Comparison of ENCODE assay signal across 8 mouse cellular contexts in the genomic region with DNA sequence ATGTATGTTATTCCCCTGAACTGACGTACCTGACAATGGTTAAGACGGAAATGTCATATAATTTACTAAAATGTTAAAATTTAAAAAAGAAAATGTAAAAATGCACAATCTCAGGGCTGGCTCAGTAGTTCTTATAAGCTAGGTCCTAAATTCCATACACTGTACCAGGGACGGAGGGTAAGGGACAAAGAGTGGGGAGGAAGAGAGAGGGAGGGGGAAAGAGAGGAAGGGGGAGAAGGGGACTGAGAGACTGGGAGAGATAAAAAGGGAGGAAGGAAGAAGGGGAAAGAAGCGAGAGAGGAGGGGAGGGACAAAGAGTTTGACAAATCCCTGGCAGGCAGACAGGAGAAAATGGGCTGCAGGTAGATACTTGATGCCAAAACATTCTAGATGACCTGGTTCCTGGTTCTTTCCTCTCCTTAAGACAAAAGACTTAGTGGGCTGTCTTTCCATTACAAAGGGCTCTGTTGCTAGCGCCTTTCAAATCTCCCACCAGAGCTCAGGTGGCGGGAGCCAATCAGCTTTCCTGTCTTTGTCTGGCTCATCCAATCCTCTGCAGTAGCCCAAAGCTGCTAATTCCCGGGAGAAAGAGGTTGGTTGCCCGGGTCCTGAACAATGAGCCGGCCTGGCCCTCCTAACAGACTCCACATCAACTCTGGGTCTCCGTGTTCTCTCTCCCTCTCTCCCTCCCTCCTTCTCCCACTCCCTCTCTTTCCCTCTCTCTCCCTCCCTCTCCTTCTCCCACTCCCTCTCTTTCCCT.
DNase-seq lines count a peak whose midpoint lies in the region; ATAC-seq lines count a peak whose summit lies in the region.

No protein-coding gene starts in this region.

- peak overlapping the region; percentile 32 for H3K4me2 ChIP-seq in limb, embryonic 12.5 days

- peak overlapping the region; percentile 74 for H3K27ac ChIP-seq in limb, embryonic 12.5 days

- DNase-seq in cerebellum, postnatal 25 days, result peak; percentile 32 to 48
- DNase-seq in cerebellum, adult 18-20 months, result no peak
- DNase-seq in right cerebral cortex, postnatal 4 days, result peak; percentile 55
- DNase-seq in right cerebral cortex, adult 18-20 months, result no peak
- peak; percentile 32 for DNase-seq in yolk sac, embryonic 10.5 days (ENCODE audit: low spot score)
- no peak for DNase-seq in natural killer cell, adult 2 months (ENCODE audit: low spot score in 2 of 2)
- DNase-seq in thymus, postnatal 0 days (ENCODE audit: low spot score), result no peak

- H3K36me3 ChIP-seq in limb, embryonic 12.5 days, result no peaks in the 10 kb centered on the region

- H3K4me1 ChIP-seq in limb, embryonic 12.5 days (replicated peaks), result 0 out of 2 replicates have a peak, but pooled peaks cover 6% of the 10 kb centered on the region

- WGBS in limb, embryonic 12.5 days, result 23% methylated on average over 10 of the region's 10 CpGs

- peak; percentile 77 for ATAC-seq in limb, embryonic 12.5 days (ENCODE audit: insufficient number of reproducible peaks, insufficient read depth, low FRiP score, low TSS enrichment, low read depth)

- no peak overlapping the region for H3K9ac ChIP-seq in limb, embryonic 12.5 days (replicated peaks)

- no peak overlapping the region for H3K4me3 ChIP-seq in limb, embryonic 12.5 days (replicated peaks)

- no peaks in the 10 kb centered on the region for H3K9me3 ChIP-seq in limb, embryonic 12.5 days

- H3K27me3 ChIP-seq in limb, embryonic 12.5 days, result no peaks in the 10 kb centered on the region

Comparison
In these comparisons a context has a peak if more than half of its experiments do, and no peak if none do; other contexts are left out.
1. DNase-seq: peak in cerebellum, postnatal 25 days (2 of 2), right cerebral cortex, postnatal 4 days (single experiment) and yolk sac, embryonic 10.5 days (single experiment); none in cerebellum, adult 18-20 months (0 of 2), right cerebral cortex, adult 18-20 months (single experiment), natural killer cell, adult 2 months (0 of 2) and thymus, postnatal 0 days (single experiment).